Mouse (Mus musculus): ENCODE measurements around the gene Tmem156. TPM values are rescaled to one million over a fixed set of nuclear protein-coding genes. Genes with fewer than 3 reads are reported as not detected.

The Tmem156 gene
- polyA plus RNA-seq, 1 experiment from 2014 or later = 1.2 TPM

- H3K36me3 ChIP-seq = no peaks in the 10 kb centered on the region
- WGBS = 83% methylated on average over 7 of the region's 7 CpGs
- H3K27me3 ChIP-seq (replicated peaks) = no peaks in the 10 kb centered on the region
- no peaks in the 10 kb centered on the region for H3K4me1 ChIP-seq (replicated peaks)
- H3K4me2 ChIP-seq (replicated peaks) = no peak overlapping the region
- H3K4me3 ChIP-seq (replicated peaks) = no peak overlapping the region
- H3K27ac ChIP-seq = no peak overlapping the region
- no peak for ATAC-seq
- no peak overlapping the region for H3K9ac ChIP-seq
- no peaks in the 10 kb centered on the region for H3K9me3 ChIP-seq
Measured at GRCm38 (mm10) chr5:65094902-65095545, 3.1 kb upstream of the Tmem156 start.

DNA sequence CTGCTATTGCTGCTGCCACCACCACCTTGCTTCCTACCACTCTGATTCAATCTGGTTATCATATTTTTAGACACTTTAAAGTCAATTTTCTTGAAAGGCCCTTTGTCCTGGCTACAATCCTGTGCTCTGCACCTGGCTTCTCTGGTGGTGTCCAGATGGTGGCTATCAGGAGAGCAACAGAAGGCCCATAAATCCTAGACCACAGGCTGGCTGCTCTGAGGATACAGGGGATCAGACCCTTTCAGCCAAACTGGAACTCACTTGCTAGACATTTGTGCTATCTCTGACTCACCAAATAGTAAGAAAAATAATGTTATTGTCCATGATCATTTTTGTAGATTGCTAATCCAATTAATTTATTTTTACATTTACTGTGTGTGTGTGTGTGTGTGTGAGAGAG, 1.8 kb upstream of the Tmem156 start:
- no peak overlapping the region for H3K4me3 ChIP-seq (replicated peaks)
- ATAC-seq = no peak
- no peak overlapping the region for H3K9ac ChIP-seq
- H3K36me3 ChIP-seq = no peaks in the 10 kb centered on the region
- no peak overlapping the region for H3K4me2 ChIP-seq (replicated peaks)
- no peaks in the 10 kb centered on the region for H3K4me1 ChIP-seq (replicated peaks)
- no peaks in the 10 kb centered on the region for H3K27me3 ChIP-seq (replicated peaks)
- no peaks in the 10 kb centered on the region for H3K9me3 ChIP-seq
- no peak overlapping the region for H3K27ac ChIP-seq

DNA sequence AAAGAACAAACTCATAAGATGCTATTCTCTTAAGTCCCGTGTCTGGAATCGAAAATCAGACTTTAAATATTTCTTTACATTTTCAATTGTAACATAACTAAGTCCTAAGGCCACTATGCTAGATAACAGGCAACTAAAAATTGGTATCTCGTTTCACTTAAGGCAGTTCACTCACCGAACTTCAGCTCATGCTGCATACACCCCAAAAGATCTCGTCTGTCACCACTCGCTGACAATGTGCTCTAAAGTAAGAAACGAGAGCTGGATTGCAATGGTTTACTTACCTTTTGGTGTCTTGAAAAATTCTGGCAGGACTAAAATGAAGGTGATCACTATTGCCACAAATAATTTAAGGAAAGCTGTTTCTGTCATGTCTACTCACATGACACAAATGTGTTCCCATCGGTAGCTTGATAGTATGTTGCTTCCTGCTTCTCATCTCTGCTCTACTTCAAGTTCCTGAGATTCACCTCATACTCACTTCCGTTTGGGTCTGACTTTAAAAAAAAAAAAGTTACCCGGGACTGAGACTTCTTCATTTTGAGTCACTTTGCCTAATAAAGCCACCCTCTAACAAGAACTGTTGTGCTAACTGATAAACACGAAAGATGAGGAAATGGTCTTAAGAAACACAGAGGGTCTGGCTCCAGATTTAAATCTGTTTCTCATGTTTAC, 611 bp downstream of the Tmem156 start:
- ATAC-seq = no peak
- no peak overlapping the region for H3K27ac ChIP-seq
- H3K9ac ChIP-seq = no peak overlapping the region
- H3K4me3 ChIP-seq (replicated peaks) = no peak overlapping the region
- H3K27me3 ChIP-seq (replicated peaks) = no peaks in the 10 kb centered on the region
- H3K4me2 ChIP-seq (replicated peaks) = no peak overlapping the region
- H3K4me1 ChIP-seq (replicated peaks) = no peaks in the 10 kb centered on the region
- 53% methylated on average over 11 of the region's 11 CpGs for WGBS
- no peaks in the 10 kb centered on the region for H3K9me3 ChIP-seq
- H3K36me3 ChIP-seq = no peaks in the 10 kb centered on the region

DNA sequence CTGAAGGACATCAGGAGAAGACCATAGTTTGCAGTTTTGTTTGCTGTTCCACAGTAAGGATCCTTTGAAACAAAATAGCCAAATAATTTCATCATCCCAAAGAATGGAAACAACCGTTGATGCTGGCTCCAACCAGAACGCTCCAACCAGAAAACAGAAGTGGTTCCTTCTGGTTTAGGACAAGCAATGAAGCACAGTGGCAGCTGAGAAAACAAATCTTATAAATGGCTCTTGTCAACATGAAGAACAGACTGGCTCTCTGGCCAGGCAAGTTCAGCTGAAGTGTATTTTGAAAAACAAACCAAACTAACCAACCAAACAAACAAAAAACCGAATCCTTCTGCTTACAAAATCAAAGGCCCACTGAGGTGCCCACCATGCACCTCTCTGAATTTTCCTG, 2.2 kb downstream of the Tmem156 start:
- H3K9me3 ChIP-seq = no peaks in the 10 kb centered on the region
- no peak overlapping the region for H3K4me3 ChIP-seq (replicated peaks)
- ATAC-seq = no peak
- H3K4me1 ChIP-seq (replicated peaks) = no peaks in the 10 kb centered on the region
- no peak overlapping the region for H3K9ac ChIP-seq
- H3K27ac ChIP-seq = no peak overlapping the region
- WGBS = 65% methylated on average over 3 of the region's 3 CpGs
- no peaks in the 10 kb centered on the region for H3K36me3 ChIP-seq
- H3K4me2 ChIP-seq (replicated peaks) = no peak overlapping the region
- H3K27me3 ChIP-seq (replicated peaks) = no peaks in the 10 kb centered on the region

DNA sequence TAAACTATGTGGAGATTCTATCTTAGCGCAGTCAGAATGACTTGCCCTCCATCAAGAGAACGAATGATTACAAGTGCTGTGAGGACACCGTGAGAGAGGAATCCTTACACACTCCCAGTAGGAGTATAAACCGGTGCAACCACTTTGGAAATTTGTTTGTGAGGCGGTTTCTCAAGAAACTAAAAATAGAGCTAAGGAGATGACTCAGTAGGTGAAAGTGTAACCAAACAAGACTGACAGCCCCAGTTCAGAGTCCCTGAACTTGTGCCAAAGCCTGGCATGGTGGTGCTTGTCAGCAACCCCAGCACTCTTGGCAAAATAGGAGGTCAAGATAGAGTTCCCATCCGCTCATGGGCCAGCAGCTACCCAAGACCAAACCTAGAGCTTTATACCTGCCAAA, 5.4 kb downstream of the Tmem156 start:
- H3K9me3 ChIP-seq = no peaks in the 10 kb centered on the region
- ATAC-seq = no peak
- no peak overlapping the region for H3K27ac ChIP-seq

GRCm38 (mm10) chr5:65081836-65082235, 10.1 kb downstream of the Tmem156 start:
- Histone ChIP-seq H3K27me3 (replicated peaks) (no peaks in the 10 kb centered on the region), H3K4me3 (replicated peaks) (no peak overlapping the region), H3K36me3 (no peaks in the 10 kb centered on the region), H3K9ac (no peak overlapping the region), H3K4me2 (replicated peaks) (no peak overlapping the region), H3K9me3 (no peaks in the 10 kb centered on the region), H3K4me1 (replicated peaks) (no peaks in the 10 kb centered on the region), H3K27ac (no peak overlapping the region)
- no peak for ATAC-seq
- WGBS = 89% methylated on average over 4 of the region's 4 CpGs

More for the DNA sequence above, 5.4 kb downstream of the Tmem156 start:
- H3K9ac ChIP-seq = no peak overlapping the region
- H3K27me3 ChIP-seq (replicated peaks) = no peaks in the 10 kb centered on the region
- H3K4me3 ChIP-seq (replicated peaks) = no peak overlapping the region
- no peaks in the 10 kb centered on the region for H3K4me1 ChIP-seq (replicated peaks)
- 65% methylated on average over 6 of the region's 6 CpGs for WGBS
- no peaks in the 10 kb centered on the region for H3K36me3 ChIP-seq
- no peak overlapping the region for H3K4me2 ChIP-seq (replicated peaks)

GRCm38 (mm10) chr5:65079881-65080280, 12.1 kb downstream of the Tmem156 start:
- no peak overlapping the region for H3K27ac ChIP-seq

GRCm38 (mm10) chr5:65078081-65078480, 13.9 kb downstream of the Tmem156 start:
- H3K4me1 ChIP-seq (replicated peaks) = no peaks in the 10 kb centered on the region
- no peak overlapping the region for H3K9ac ChIP-seq
- no peak overlapping the region for H3K4me2 ChIP-seq (replicated peaks)
- H3K27ac ChIP-seq = no peak overlapping the region
- H3K36me3 ChIP-seq = no peaks in the 10 kb centered on the region
- 96% methylated on average over 4 of the region's 4 CpGs for WGBS
- no peaks in the 10 kb centered on the region for H3K9me3 ChIP-seq
- no peaks in the 10 kb centered on the region for H3K27me3 ChIP-seq (replicated peaks)
- no peak overlapping the region for H3K4me3 ChIP-seq (replicated peaks)
- no peak for ATAC-seq

More at GRCm38 (mm10) chr5:65079881-65080280, 12.1 kb downstream of the Tmem156 start:
- Histone ChIP-seq H3K4me2 (replicated peaks) (peak overlapping the region; percentile 45), H3K27me3 (replicated peaks) (no peaks in the 10 kb centered on the region), H3K9me3 (no peaks in the 10 kb centered on the region), H3K4me1 (replicated peaks) (no peaks in the 10 kb centered on the region), H3K36me3 (no peaks in the 10 kb centered on the region), H3K4me3 (replicated peaks) (peak overlapping the region; percentile 16; the same call in 1 of the 2 replicates), H3K9ac (peak overlapping the region; percentile 30; the same call in 1 of the 2 replicates)
- WGBS = 28% methylated on average over 9 of the region's 9 CpGs
- ATAC-seq = no peak

GRCm38 (mm10) chr5:65076748-65077147, 15.2 kb downstream of the Tmem156 start:
- Histone ChIP-seq H3K27ac (no peak overlapping the region), H3K9me3 (no peaks in the 10 kb centered on the region), H3K36me3 (no peaks in the 10 kb centered on the region), H3K4me2 (replicated peaks) (no peak overlapping the region), H3K9ac (no peak overlapping the region), H3K4me1 (replicated peaks) (no peaks in the 10 kb centered on the region), H3K27me3 (replicated peaks) (no peaks in the 10 kb centered on the region), H3K4me3 (replicated peaks) (no peak overlapping the region)
- WGBS = 34% methylated on average over 3 of the region's 3 CpGs
- ATAC-seq = 0 out of 2 replicates have a peak, but pooled peaks have one; percentile 55

GRCm38 (mm10) chr5:65076087-65076486, 15.8 kb downstream of the Tmem156 start:
- Histone ChIP-seq H3K4me2 (replicated peaks) (no peak overlapping the region), H3K4me3 (replicated peaks) (no peak overlapping the region), H3K27me3 (replicated peaks) (no peaks in the 10 kb centered on the region), H3K36me3 (no peaks in the 10 kb centered on the region), H3K27ac (no peak overlapping the region), H3K9ac (no peak overlapping the region), H3K9me3 (no peaks in the 10 kb centered on the region), H3K4me1 (replicated peaks) (no peaks in the 10 kb centered on the region)
- ATAC-seq = no peak
- 77% methylated on average over 2 of the region's 2 CpGs for WGBS

DNA sequence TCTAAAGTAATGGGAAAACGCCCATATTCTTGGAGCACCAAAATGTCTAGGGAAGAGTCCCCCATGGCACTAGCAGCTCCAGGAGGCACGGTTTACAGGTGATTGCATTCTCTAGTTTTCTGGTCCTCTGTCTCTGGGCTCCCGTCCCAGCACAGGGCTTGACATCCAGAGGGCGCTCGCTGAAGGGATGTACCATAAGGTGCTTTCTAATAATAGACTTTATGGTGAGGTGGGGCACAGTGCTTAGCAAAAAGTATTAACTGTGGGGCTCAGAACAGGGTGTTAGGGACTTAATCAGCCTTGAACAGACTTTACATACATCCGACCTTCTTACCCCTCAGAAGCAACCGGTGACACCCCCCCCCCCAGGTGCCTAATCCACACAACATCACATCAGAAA, 17.2 kb downstream of the Tmem156 start:
- no peaks in the 10 kb centered on the region for H3K4me1 ChIP-seq (replicated peaks)
- no peaks in the 10 kb centered on the region for H3K36me3 ChIP-seq
- H3K27ac ChIP-seq = no peak overlapping the region
- H3K9ac ChIP-seq = no peak overlapping the region
- H3K4me3 ChIP-seq (replicated peaks) = no peak overlapping the region
- no peaks in the 10 kb centered on the region for H3K9me3 ChIP-seq
- no peaks in the 10 kb centered on the region for H3K27me3 ChIP-seq (replicated peaks)
- WGBS = 52% methylated on average over 7 of the region's 7 CpGs
- H3K4me2 ChIP-seq (replicated peaks) = no peak overlapping the region
- 0 out of 2 replicates have a peak, but pooled peaks have one; percentile 31 for ATAC-seq

DNA sequence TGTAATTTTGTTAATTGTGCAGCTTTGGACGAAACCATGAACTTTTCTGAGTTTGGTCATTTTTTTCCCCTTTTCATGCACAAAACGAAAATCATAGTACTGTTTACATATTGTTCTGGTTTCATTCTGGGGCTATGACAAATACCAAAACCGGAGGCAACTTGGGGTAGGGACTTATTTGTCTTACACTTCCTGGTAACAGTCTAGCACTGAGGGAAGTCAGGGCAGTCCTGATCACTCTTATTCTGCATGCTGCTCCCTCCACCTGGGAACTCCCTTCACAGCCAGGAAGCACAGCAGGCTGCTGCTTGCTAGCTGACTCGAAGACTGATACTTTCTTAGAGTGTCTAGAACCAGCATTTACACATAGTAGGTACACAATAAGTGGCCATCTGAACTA, 18.7 kb downstream of the Tmem156 start:
- no peaks in the 10 kb centered on the region for H3K4me1 ChIP-seq (replicated peaks)
- no peaks in the 10 kb centered on the region for H3K36me3 ChIP-seq
- no peak overlapping the region for H3K9ac ChIP-seq
- H3K9me3 ChIP-seq = no peaks in the 10 kb centered on the region
- H3K27ac ChIP-seq = no peak overlapping the region
- no peak overlapping the region for H3K4me2 ChIP-seq (replicated peaks)
- 66% methylated on average over 4 of the region's 4 CpGs for WGBS
- no peaks in the 10 kb centered on the region for H3K27me3 ChIP-seq (replicated peaks)
- ATAC-seq = no peak
- H3K4me3 ChIP-seq (replicated peaks) = no peak overlapping the region

DNA sequence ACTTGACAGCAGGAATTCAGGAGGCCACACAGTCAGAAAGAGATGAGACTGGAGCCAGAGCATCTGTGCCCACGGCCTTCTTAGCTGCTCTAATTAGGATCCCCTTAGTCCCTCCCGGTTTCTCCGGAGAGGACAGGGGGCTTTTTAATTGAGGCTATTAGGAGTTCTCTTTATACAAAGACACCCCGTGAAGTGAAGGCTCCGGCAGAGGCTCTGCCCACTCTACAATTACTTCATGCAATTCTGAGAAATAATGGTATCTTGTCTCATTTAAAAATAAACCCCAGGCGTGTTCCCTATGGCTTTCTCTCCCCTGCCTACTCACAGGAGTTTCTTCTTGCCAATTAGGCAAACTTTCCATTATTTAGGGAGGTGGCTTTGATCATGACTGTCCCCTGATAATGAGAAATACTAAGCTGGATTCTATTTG, 20.2 kb downstream of the Tmem156 start:
- Histone ChIP-seq H3K9me3 (no peaks in the 10 kb centered on the region), H3K4me2 (replicated peaks) (no peak overlapping the region), H3K4me3 (replicated peaks) (no peak overlapping the region), H3K27me3 (replicated peaks) (no peaks in the 10 kb centered on the region), H3K9ac (no peak overlapping the region), H3K4me1 (replicated peaks) (no peaks in the 10 kb centered on the region), H3K27ac (no peak overlapping the region), H3K36me3 (no peaks in the 10 kb centered on the region)
- WGBS = 64% methylated on average over 6 of the region's 6 CpGs
- ATAC-seq = no peak

Data from intestine, embryonic 15.5 days (tissue).